Mouse (Mus musculus): ENCODE measurements around the gene Slamf8. TPM values are rescaled to one million over a fixed set of nuclear protein-coding genes. Genes with fewer than 3 reads are reported as not detected.

The Slamf8 gene
- total and polyA plus RNA-seq, 2 experiments = 1.2 to 1.7 TPM

- Histone ChIP-seq H3K4me3 (ENCODE audit: insufficient read depth, low read depth, low read length) (no peak overlapping the region), H3K27ac (replicated peaks; ENCODE audit: insufficient read depth, low read depth, low read length) (no peak overlapping the region), H3K36me3 (ENCODE audit: control insufficient read depth, insufficient read depth, low read length) (no peaks in the 10 kb centered on the region), H3K27me3 (ENCODE audit: control insufficient read depth, insufficient read depth, low read length) (peaks cover 9% of the 10 kb centered on the region), H3K4me1 (ENCODE audit: control insufficient read depth, insufficient read depth, low read length) (no peaks in the 10 kb centered on the region), H3K9ac (ENCODE audit: low read depth, low read length) (no peak overlapping the region), H3K79me2 (ENCODE audit: control insufficient read depth, insufficient read depth, low read length) (no peaks in the 10 kb centered on the region)
- no peak for TF ChIP-seq POLR2A (IDR thresholded peaks at IDR 0.05; ENCODE audit: extremely low read depth, insufficient read depth, low read length)
- TF ChIP-seq CTCF (IDR thresholded peaks at IDR 0.05; ENCODE audit: low read depth, low read length) = peak; percentile 98
- peak; percentile 46 for DNase-seq (ENCODE audit: extremely low read depth, low read depth, low spot score)
- 5% methylated on average over 7 of the region's 7 CpGs for WGBS
These were observed 28.9 kb upstream of the Slamf8 start for GRCm38 (mm10) chr1:172619235-172619634.

GRCm38 (mm10) chr1:172618141-172618540 lies 27.8 kb upstream of the Slamf8 start:
- Histone ChIP-seq H3K36me3 (ENCODE audit: control insufficient read depth, insufficient read depth, low read length) (no peaks in the 10 kb centered on the region), H3K9ac (ENCODE audit: low read depth, low read length) (no peak overlapping the region), H3K4me3 (ENCODE audit: insufficient read depth, low read depth, low read length) (no peak overlapping the region), H3K79me2 (ENCODE audit: control insufficient read depth, insufficient read depth, low read length) (no peaks in the 10 kb centered on the region), H3K27ac (replicated peaks; ENCODE audit: insufficient read depth, low read depth, low read length) (no peak overlapping the region), H3K27me3 (ENCODE audit: control insufficient read depth, insufficient read depth, low read length) (peaks cover 9% of the 10 kb centered on the region), H3K4me1 (ENCODE audit: control insufficient read depth, insufficient read depth, low read length) (no peaks in the 10 kb centered on the region)
- TF ChIP-seq CTCF (IDR thresholded peaks at IDR 0.05; ENCODE audit: low read depth, low read length) = no peak
- TF ChIP-seq POLR2A (IDR thresholded peaks at IDR 0.05; ENCODE audit: extremely low read depth, insufficient read depth, low read length) = no peak
- DNase-seq (ENCODE audit: extremely low read depth, low read depth, low spot score) = no peak
- 86% methylated on average over 4 of the region's 4 CpGs for WGBS

- Histone ChIP-seq H3K27ac (replicated peaks; ENCODE audit: insufficient read depth, low read depth, low read length) (no peak overlapping the region), H3K4me3 (ENCODE audit: insufficient read depth, low read depth, low read length) (no peak overlapping the region), H3K27me3 (ENCODE audit: control insufficient read depth, insufficient read depth, low read length) (peaks cover 9% of the 10 kb centered on the region), H3K36me3 (ENCODE audit: control insufficient read depth, insufficient read depth, low read length) (no peaks in the 10 kb centered on the region), H3K9ac (ENCODE audit: low read depth, low read length) (no peak overlapping the region), H3K4me1 (ENCODE audit: control insufficient read depth, insufficient read depth, low read length) (no peaks in the 10 kb centered on the region), H3K79me2 (ENCODE audit: control insufficient read depth, insufficient read depth, low read length) (no peaks in the 10 kb centered on the region)
- whole genome bisulfite sequencing = 53% methylated on average over 14 of the region's 14 CpGs
- TF ChIP-seq POLR2A (IDR thresholded peaks at IDR 0.05; ENCODE audit: extremely low read depth, insufficient read depth, low read length) (no peak), CTCF (IDR thresholded peaks at IDR 0.05; ENCODE audit: low read depth, low read length) (no peak)
- no peak for DNase-seq (ENCODE audit: extremely low read depth, low read depth, low spot score)
These were observed 27.2 kb upstream of the Slamf8 start for GRCm38 (mm10) chr1:172617365-172618076.

- WGBS = 16% methylated on average over 22 of the region's 22 CpGs
- no peak for DNase-seq (ENCODE audit: extremely low read depth, low read depth, low spot score)
- TF ChIP-seq CTCF (IDR thresholded peaks at IDR 0.05; ENCODE audit: low read depth, low read length) (no peak), POLR2A (IDR thresholded peaks at IDR 0.05; ENCODE audit: extremely low read depth, insufficient read depth, low read length) (no peak)
These were observed 26.4 kb upstream of the Slamf8 start for GRCm38 (mm10) chr1:172616537-172617300.

GRCm38 (mm10) chr1:172615412-172615811 lies 25.0 kb upstream of the Slamf8 start:
- WGBS = 48% methylated on average over 4 of the region's 4 CpGs
- no peak overlapping the region for H3K4me3 ChIP-seq (ENCODE audit: insufficient read depth, low read depth, low read length)
- no peaks in the 10 kb centered on the region for H3K36me3 ChIP-seq (ENCODE audit: control insufficient read depth, insufficient read depth, low read length)
- no peaks in the 10 kb centered on the region for H3K4me1 ChIP-seq (ENCODE audit: control insufficient read depth, insufficient read depth, low read length)
- TF ChIP-seq CTCF (IDR thresholded peaks at IDR 0.05; ENCODE audit: low read depth, low read length) (no peak), POLR2A (IDR thresholded peaks at IDR 0.05; ENCODE audit: extremely low read depth, insufficient read depth, low read length) (no peak)
- H3K27me3 ChIP-seq (ENCODE audit: control insufficient read depth, insufficient read depth, low read length) = peaks cover 9% of the 10 kb centered on the region
- H3K27ac ChIP-seq (replicated peaks; ENCODE audit: insufficient read depth, low read depth, low read length) = no peak overlapping the region
- no peak overlapping the region for H3K9ac ChIP-seq (ENCODE audit: low read depth, low read length)
- H3K79me2 ChIP-seq (ENCODE audit: control insufficient read depth, insufficient read depth, low read length) = no peaks in the 10 kb centered on the region
- DNase-seq (ENCODE audit: extremely low read depth, low read depth, low spot score) = no peak

More at GRCm38 (mm10) chr1:172616537-172617300, 26.4 kb upstream of the Slamf8 start:
- Histone ChIP-seq H3K27me3 (ENCODE audit: control insufficient read depth, insufficient read depth, low read length) (peaks cover 9% of the 10 kb centered on the region), H3K4me3 (ENCODE audit: insufficient read depth, low read depth, low read length) (no peak overlapping the region), H3K9ac (ENCODE audit: low read depth, low read length) (no peak overlapping the region), H3K27ac (replicated peaks; ENCODE audit: insufficient read depth, low read depth, low read length) (no peak overlapping the region), H3K4me1 (ENCODE audit: control insufficient read depth, insufficient read depth, low read length) (no peaks in the 10 kb centered on the region), H3K79me2 (ENCODE audit: control insufficient read depth, insufficient read depth, low read length) (no peaks in the 10 kb centered on the region), H3K36me3 (ENCODE audit: control insufficient read depth, insufficient read depth, low read length) (no peaks in the 10 kb centered on the region)

Data from liver, adult 2 months (tissue).